Mouse (Mus musculus) MEL (cell line): ENCODE results near the gene Zc3hav1. TPM values are rescaled to one million over a fixed set of nuclear protein-coding genes. Genes with fewer than 3 reads are reported as not detected.

Experiments used
- DNase-seq: peaks from one replicate; pipeline ENCODE4 v3.0.0; 2011; ENCODE audit warnings: low read depth, low spot score
- H3K27ac ChIP-seq: 2 replicates; pipeline ENCODE4 v1.5.1; 2012; ENCODE audit warnings: low read depth, mild to moderate bottlenecking, control low read depth, low read length, moderate library complexity; ENCODE audit not compliant: control insufficient read depth
- H3K27me3 ChIP-seq, 2 experiments: fragments of 150-350 bp in 1 of 2; sonication (generic) in 1 of 2; 2 replicates each; pipeline ENCODE4 v1.6.1; 2012; ENCODE audit warnings: low read length in 2 of 2, mild to moderate bottlenecking in 2 of 2, improper control_type of control experiment in 1 of 2, moderate library complexity in 1 of 2; ENCODE audit not compliant: insufficient read depth in 2 of 2, control insufficient read depth in 1 of 2
- H3K36me3 ChIP-seq, 2 experiments: 2 replicates each; pipeline ENCODE4 v1.6.1; 2012 to 2014; ENCODE audit warnings: low read length in 2 of 2, improper control_type of control experiment in 1 of 2, inconsistent platforms in 1 of 2, mild to moderate bottlenecking in 1 of 2; ENCODE audit not compliant: insufficient read depth in 2 of 2, control insufficient read depth in 1 of 2
- H3K4me1 ChIP-seq, 2 experiments: fragments of 150-350 bp in 1 of 2; sonication (generic) in 1 of 2; 2 replicates each; pipeline ENCODE4 v1.6.1; 2012; ENCODE audit warnings: low read length in 2 of 2, improper control_type of control experiment in 1 of 2, mild to moderate bottlenecking in 1 of 2; ENCODE audit not compliant: insufficient read depth in 2 of 2, control insufficient read depth in 1 of 2
- H3K4me3 ChIP-seq, 2 experiments: fragments of 150-350 bp in 1 of 2; sonication (generic) in 1 of 2; 2 replicates each; pipeline ENCODE4 v1.5.1; 2012; ENCODE audit warnings: low read depth in 2 of 2, low read length in 2 of 2, mild to moderate bottlenecking in 2 of 2, moderate library complexity in 2 of 2, control low read depth in 1 of 2, improper control_type of control experiment in 1 of 2; ENCODE audit not compliant: control insufficient read depth in 1 of 2, insufficient read depth in 1 of 2
- H3K79me2 ChIP-seq: 2 replicates; pipeline ENCODE4 v1.6.1; 2012; ENCODE audit warnings: mild to moderate bottlenecking, low read length, moderate library complexity; ENCODE audit not compliant: control insufficient read depth, poor library complexity, insufficient read depth
- H3K9ac ChIP-seq: 2 replicates; pipeline ENCODE4 v1.6.1; 2012; ENCODE audit warnings: low read depth, mild to moderate bottlenecking, control low read depth, low read length, moderate library complexity; ENCODE audit not compliant: control insufficient read depth, poor library complexity, severe bottlenecking
- H3K9me3 ChIP-seq: fragments of 150-350 bp; sonication (generic); replicated peaks from 2 replicates; pipeline ENCODE4 v1.6.1; 2012; ENCODE audit warnings: mild to moderate bottlenecking, low read length, improper control_type of control experiment, moderate library complexity; ENCODE audit not compliant: insufficient read depth
- BHLHE40 ChIP-seq: IDR thresholded peaks from 2 replicates; pipeline ENCODE4 v1.6.1; 2012; ENCODE audit warnings: low read depth, mild to moderate bottlenecking, inconsistent platforms, low read length, improper control_type of control experiment, borderline replicate concordance
- CHD1 ChIP-seq: IDR thresholded peaks from 2 replicates; pipeline ENCODE4 v1.6.1; 2012; ENCODE audit warnings: low read depth, mild to moderate bottlenecking, inconsistent platforms, low read length, improper control_type of control experiment
- CTCF ChIP-seq, 3 experiments: IDR thresholded peaks in 2 of 3; conservative IDR thresholded peaks in 1 of 3; 2 replicates each; pipeline ENCODE4 v1.5.1; 2011 to 2012; ENCODE audit warnings: low read length in 3 of 3, low read depth in 2 of 3, mild to moderate bottlenecking in 2 of 3, improper control_type of control experiment in 1 of 3, inconsistent platforms in 1 of 3, mixed read lengths in 1 of 3, moderate library complexity in 1 of 3; ENCODE audit not compliant: control insufficient read depth in 1 of 3, insufficient read depth in 1 of 3, poor library complexity in 1 of 3, severe bottlenecking in 1 of 3
- E2F4 ChIP-seq: IDR thresholded peaks from 2 replicates; pipeline ENCODE4 v1.6.1; 2011; ENCODE audit warnings: low read depth, low read length, improper control_type of control experiment, borderline replicate concordance
- GABPA ChIP-seq: IDR thresholded peaks from 2 replicates; pipeline ENCODE4 v1.6.1; 2012; ENCODE audit warnings: low read depth, mild to moderate bottlenecking, inconsistent platforms, low read length, improper control_type of control experiment, moderate library complexity
- MAX ChIP-seq: IDR thresholded peaks from 2 replicates; pipeline ENCODE4 v1.6.1; 2011; ENCODE audit warnings: low read length, improper control_type of control experiment
- MEF2A ChIP-seq: IDR thresholded peaks from 2 replicates; pipeline ENCODE4 v1.6.1; 2014; ENCODE audit warnings: low read depth, mild to moderate bottlenecking, inconsistent platforms, low read length, improper control_type of control experiment; ENCODE audit not compliant: poor library complexity, insufficient replicate concordance, severe bottlenecking; ENCODE audit errors: extremely low read depth
- MYC ChIP-seq: IDR thresholded peaks from 2 replicates; pipeline ENCODE4 v1.6.1; 2011; ENCODE audit warnings: low read depth, mild to moderate bottlenecking, low read length, improper control_type of control experiment, moderate library complexity
- NRF1 ChIP-seq: IDR thresholded peaks from 2 replicates; pipeline ENCODE4 v1.6.1; 2014; ENCODE audit warnings: low read depth, mild to moderate bottlenecking, inconsistent platforms, low read length, improper control_type of control experiment, moderate library complexity; ENCODE audit not compliant: poor library complexity, insufficient read depth, severe bottlenecking
- POLR2A ChIP-seq, 2 experiments: IDR thresholded peaks; 2 replicates each; pipeline ENCODE4 v1.6.1; 2011 to 2012; ENCODE audit warnings: low read length in 2 of 2, mild to moderate bottlenecking in 2 of 2, control low read depth in 1 of 2, improper control_type of control experiment in 1 of 2, low read depth in 1 of 2, moderate library complexity in 1 of 2; ENCODE audit not compliant: control insufficient read depth in 1 of 2, insufficient read depth in 1 of 2, poor library complexity in 1 of 2
- RAD21 ChIP-seq: IDR thresholded peaks from 2 replicates; pipeline ENCODE4 v1.6.1; 2011; ENCODE audit warnings: mild to moderate bottlenecking, low read depth, low read length, improper control_type of control experiment
- TBP ChIP-seq: IDR thresholded peaks from 2 replicates; pipeline ENCODE4 v1.8.0; 2011; ENCODE audit warnings: low read depth, low read length, improper control_type of control experiment
- USF1 ChIP-seq: IDR thresholded peaks from 2 replicates; pipeline ENCODE4 v1.6.1; 2014; ENCODE audit warnings: low read depth, mild to moderate bottlenecking, inconsistent platforms, low read length, improper control_type of control experiment, moderate library complexity
- ZC3H11A ChIP-seq: IDR thresholded peaks from 2 replicates; pipeline ENCODE4 v1.6.1; 2012; ENCODE audit warnings: low read depth, mild to moderate bottlenecking, inconsistent platforms, low read length, improper control_type of control experiment
- polyA plus RNA-seq, 2 experiments: library from polyadenylated mRNA; stranded (reverse) in 1 of 2; unstranded in 1 of 2; fragments of >175 nt in 1 of 2; fragments of >200 nt in 1 of 2; gene quantifications; 2 replicates each; pipeline versions ENCODE4 v1.2.1 to v1.2.4; 2012; ENCODE audit warnings: low replicate concordance in 2 of 2, low read depth in 1 of 2; ENCODE audit not compliant: insufficient read length in 2 of 2, insufficient read depth in 1 of 2, missing spikeins in 1 of 2
- total RNA-seq: library from RNA; depleted of rRNA; stranded (reverse); fragments of 300-350 nt; gene quantifications from 2 replicates; pipeline ENCODE4 v1.2.3, GENCODE M21; 2012

The Zc3hav1 gene
- total and polyA plus RNA-seq, 3 experiments = 66.6 to 71.0 (median 68.3) TPM

- H3K36me3 ChIP-seq = peaks cover 35 to 45% of the 10 kb centered on the region in 2 experiments
These were observed 15.3 kb downstream of the Zc3hav1 start for GRCm38 (mm10) chr6:38339078-38339477.

DNA sequence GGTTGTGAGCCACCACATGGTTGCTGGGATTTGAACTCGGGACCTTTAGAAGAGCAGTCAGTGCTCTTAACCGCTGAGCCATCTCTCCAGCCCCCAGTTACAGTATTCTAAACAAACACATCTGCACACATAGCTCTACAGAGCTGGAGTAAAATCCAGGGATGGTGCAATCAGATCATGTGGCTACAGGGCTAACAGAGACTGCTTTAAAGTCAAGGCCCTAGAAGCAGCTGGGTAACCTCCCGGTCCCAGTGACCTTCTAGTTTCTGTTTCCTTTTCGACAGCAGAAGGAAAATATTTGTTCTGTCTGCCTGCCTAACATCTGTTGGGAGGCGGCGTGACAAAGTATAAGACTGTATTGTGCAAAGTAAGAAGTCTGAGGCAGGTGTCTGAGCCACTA, 16.5 kb downstream of the Zc3hav1 start:
- TF ChIP-seq TBP (0 out of 2 replicates have a peak, but pooled peaks have one; percentile 18), ZC3H11A (no peak), NRF1 (no peak), MYC (no peak), RAD21 (no peak), BHLHE40 (no peak), E2F4 (no peak)
- H3K4me3 ChIP-seq = no peak overlapping the region
- H3K27ac ChIP-seq = no peak overlapping the region

More at GRCm38 (mm10) chr6:38339078-38339477, 15.3 kb downstream of the Zc3hav1 start:
- Histone ChIP-seq H3K27me3 (no peaks in the 10 kb centered on the region), H3K27ac (no peak overlapping the region), H3K9ac (no peak overlapping the region), H3K79me2 (peaks cover 27% of the 10 kb centered on the region), H3K9me3 (no peaks in the 10 kb centered on the region), H3K4me1 (peaks cover 23 to 28% of the 10 kb centered on the region in 2 experiments), H3K4me3 (no peak overlapping the region)
- no peak for TF ChIP-seq GABPA
- no peak for TF ChIP-seq CHD1
- TF ChIP-seq POLR2A (IDR thresholded peaks at IDR 0.05; ENCODE audit: control insufficient read depth in 1 of 2, insufficient read depth in 1 of 2, low read depth in 1 of 2, low read length in 2 of 2, poor library complexity in 1 of 2) = no peak
- no peak for TF ChIP-seq MEF2A
- TF ChIP-seq ZC3H11A = no peak
- TF ChIP-seq USF1 = peak; percentile 64
- DNase-seq = no peak

GRCm38 (mm10) chr6:38337166-38337705, 17.2 kb downstream of the Zc3hav1 start:
- peaks cover 7 to 15% of the 10 kb centered on the region in 2 experiments for H3K4me1 ChIP-seq
- no peak overlapping the region for H3K4me3 ChIP-seq
- H3K9ac ChIP-seq = no peak overlapping the region
- H3K27ac ChIP-seq = no peak overlapping the region
- TF ChIP-seq MAX (no peak), CTCF (IDR thresholded peaks at IDR 0.05 in 2 of 3, conservative IDR thresholded peaks at IDR 0.05 in 1 of 3; ENCODE audit: control insufficient read depth in 1 of 3, insufficient read depth in 1 of 3, low read depth in 2 of 3, low read length in 3 of 3, poor library complexity in 1 of 3, severe bottlenecking in 1 of 3) (peak in 2 of 3 experiments; percentile 6 to 52; a peak in 4 of 6 replicates)
- H3K79me2 ChIP-seq = peaks cover 10% of the 10 kb centered on the region
- H3K9me3 ChIP-seq = no peaks in the 10 kb centered on the region
- DNase-seq = no peak
- no peaks in the 10 kb centered on the region for H3K27me3 ChIP-seq
- H3K36me3 ChIP-seq = peaks cover 22 to 47% of the 10 kb centered on the region in 2 experiments

More for the DNA sequence above, 16.5 kb downstream of the Zc3hav1 start:
- H3K9ac ChIP-seq = no peak overlapping the region
- peaks cover 13 to 19% of the 10 kb centered on the region in 2 experiments for H3K4me1 ChIP-seq
- peaks cover 15% of the 10 kb centered on the region for H3K79me2 ChIP-seq
- peaks cover 24 to 47% of the 10 kb centered on the region in 2 experiments for H3K36me3 ChIP-seq
- H3K27me3 ChIP-seq = no peaks in the 10 kb centered on the region
- no peaks in the 10 kb centered on the region for H3K9me3 ChIP-seq
- no peak for DNase-seq
